Mouse (Mus musculus) lung, postnatal 36 days (tissue): ENCODE measurements at regions not wholly inside any gene's neighbourhood (a gene's known extent, or its start where the extent isn't known, plus 50 kb on each side); places are given as distances from the start of the nearest gene placed in this dataset.
A peak's percentile ranks its signal among the peaks of the same experiment; 100 is the strongest.

ENCODE experiments used
- DNase-seq: peaks from one replicate; pipeline ENCODE4 v3.0.0; 2022; ENCODE audit warnings: mixed read lengths

DNA sequence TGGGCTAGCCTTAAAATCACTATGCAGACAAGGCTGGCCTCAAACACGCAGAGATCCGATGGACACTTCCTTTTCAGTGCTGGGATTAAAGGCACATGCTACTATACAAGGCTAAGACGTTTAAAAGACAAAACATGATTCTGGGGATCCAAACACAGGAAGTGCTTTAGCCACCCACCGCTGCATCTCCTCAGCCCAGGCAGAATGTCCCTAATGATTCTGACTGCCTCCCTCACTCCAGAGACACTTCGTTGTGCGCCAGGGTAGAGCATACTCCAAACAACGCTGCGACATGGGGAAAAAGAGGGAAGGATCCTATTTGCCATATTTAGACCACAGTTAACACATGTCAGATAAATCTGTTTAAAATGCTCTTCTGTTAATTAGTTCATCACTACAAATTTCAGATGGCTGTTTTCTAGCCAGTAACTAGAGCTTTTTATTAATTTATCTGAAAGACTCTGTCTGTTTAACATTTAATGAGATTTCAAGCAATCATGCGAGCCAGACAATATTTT, 443.5 kb downstream of the Kif2b start:
- DNase-seq = no peak

DNA sequence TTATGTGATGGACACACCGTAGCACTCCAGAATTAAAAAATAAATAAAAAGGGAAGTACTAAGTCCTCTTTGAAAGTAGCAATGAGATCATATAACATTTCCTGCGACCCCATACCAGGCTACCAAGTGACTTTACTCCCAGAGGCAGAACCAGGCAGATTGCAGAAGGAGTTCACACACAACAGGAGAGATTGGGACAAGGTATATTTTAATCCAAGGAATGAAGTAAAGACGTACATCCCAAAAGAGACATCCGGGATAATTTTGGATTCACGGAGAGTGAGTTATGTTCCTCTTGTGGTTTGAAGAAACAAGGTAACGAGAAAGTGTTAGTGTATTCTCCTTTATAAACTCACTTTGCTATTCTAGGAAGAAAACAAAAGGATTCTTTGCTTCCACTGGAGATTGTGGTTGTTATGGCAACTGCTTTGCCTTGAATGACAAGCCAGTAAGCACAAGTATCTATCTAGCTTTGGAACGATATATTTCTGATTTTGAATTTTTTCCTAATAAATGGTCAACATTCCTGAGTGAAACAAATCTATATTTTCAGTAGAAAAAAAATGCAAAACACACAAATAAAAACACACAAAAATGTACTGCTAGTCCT, 444.5 kb downstream of the Kif2b start:
- no peak for DNase-seq

DNA sequence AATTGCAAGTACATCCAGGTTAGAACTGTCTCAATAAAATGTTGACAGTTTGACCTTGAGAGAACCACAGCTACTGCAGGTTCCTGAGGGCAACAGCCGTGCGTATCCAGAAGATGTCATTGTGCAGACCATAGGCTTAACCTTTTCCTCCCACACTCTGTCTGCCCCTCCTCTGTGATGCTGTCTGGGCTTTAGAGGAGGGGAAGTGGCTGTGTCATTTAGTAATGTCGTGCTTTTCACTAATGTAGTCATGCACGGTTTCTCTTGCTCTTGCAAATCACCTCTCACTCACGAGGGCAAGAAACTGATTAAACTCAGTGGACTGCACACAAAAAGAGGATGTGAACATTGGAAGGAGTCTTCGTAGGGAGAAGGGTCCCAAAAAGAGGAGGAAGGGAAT, 443.8 kb upstream of the Tom1l1 start:
- no peak for DNase-seq

DNA sequence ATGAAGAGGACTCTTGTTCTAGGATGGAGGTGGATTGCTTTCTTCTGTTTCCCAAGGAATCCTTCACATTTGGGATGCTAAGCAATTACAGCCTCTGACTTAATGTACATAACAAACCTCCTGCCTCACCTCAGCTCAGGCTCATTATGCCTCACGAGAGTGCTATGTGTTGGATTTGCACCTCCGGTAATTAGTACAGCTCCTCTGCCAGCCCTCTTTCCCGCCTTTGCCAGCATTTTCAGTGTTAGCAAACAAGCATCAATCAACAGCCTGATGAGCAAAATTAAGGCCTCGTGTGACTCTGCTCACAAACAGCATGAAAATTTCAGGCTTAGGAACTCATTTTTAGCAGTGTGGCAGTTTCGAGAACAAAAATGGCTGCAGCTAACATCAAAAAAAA, 410.0 kb upstream of the Tom1l1 start:
- no peak for DNase-seq

DNA sequence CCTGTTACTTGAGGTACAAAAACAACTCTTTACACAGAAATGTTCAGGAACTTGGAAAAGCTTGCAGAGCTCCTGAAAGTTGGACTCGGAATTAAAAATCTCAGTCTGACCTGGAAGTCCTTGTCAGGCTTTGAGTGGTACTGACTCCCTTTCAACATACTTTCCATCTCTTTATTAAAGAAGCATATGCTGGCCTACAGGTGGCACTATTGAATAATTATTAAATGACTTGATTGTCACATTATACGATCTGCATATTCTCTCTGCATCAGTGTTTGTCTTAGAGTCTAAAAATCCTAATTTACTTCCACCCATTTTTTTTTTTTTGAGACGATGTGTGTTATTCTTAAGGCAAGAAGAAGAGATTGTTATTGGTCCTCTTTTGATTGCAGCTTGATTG, 409.4 kb upstream of the Tom1l1 start:
- DNase-seq = no peak

DNA sequence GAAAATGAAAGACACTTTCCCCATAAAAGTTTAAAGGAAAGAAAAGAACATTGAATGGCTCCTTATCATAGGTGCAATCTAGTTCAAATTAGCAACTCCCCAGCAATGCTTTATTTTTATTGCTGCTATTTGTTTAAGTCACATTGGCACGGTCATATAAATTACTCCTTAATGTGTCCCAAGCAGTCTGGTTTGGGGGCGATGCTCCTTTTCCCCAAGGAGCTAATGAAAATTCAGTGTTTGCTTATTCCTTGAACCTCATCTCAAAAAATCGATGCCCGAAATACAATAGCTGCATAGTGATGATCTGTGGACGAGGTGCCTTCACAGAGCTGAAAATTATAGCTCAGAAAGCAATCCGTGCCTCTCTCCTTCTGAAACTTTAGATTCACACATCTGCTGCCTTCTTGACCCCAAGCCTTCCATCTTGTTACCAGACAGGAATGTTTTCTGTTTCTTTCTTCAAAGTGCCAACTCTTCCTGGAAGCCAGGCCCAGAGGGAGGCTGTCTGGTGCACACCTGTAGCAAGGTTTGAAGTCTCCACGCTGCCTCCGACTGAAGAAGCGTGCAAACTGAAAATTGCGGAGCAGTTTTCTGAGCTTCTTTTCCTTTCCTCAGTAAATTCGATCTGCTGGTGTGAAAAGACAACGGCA, 408.0 kb upstream of the Tom1l1 start:
- no peak for DNase-seq

DNA sequence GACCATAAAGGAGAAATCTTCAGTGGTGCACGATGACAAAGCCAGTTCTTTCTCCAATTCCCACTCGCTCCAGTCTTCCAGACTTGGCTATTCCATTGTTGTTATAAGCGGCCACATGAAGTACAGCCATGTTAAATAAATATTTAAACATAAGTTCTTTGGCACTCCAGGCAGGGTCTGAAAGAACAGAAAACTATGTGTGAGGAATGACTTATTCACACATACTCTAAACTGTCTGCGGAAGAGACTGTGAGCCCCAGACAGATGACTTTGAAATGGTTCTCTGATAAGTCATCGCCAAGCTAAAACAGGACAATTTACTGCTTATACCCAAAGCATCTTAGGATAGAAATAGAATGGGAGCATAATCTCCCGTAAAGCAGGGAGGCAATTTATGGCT, 377.2 kb upstream of the Tom1l1 start:
- DNase-seq = peak; percentile 1

DNA sequence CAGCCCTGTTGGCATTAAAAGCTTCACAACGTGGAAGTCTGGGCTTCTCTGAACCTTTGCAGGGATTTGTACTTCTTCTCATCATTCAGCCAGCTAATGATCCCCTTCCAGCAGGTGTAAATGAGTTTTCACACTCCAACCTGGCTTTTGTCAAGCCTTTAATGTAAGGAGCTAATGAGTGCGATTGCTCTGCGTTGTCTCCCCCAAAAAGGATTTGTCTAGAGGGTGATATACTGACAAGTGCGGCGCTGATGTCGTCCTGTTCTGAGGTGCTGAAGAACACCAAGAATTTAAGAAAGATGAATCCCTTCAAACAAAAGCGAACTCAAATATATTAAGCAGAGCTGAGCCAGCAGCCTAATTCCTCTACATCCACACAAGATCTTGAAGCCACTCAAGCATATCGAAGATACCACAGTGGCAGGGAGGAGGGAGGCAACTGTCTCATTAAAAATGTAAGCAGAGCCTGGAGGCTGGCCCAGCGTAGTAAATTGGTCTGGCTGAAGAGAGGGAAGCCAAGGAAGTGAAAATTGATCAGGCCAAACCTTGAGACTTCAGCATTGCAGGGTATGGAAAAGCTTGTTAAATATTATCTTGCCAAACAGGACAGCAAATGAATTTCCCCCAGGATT, 368.9 kb upstream of the Tom1l1 start:
- DNase-seq = no peak

DNA sequence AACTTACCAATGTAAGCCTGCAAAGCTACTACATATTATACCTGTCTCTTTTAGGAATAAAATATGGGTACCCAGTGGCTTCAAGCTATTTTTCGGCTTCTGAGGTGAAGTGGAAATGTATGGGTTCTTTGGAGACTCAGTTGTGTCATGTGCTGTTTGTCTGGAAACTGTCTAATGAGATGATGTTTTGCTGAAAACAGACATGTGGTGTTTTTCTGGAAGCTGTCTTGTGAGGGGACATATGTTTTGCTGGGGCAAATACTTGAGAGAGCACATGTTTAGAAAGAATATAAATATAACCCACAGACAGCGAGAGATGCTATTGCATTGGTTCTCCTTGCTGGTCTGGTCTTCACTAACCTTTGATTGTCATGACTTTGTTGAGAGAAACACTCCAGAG, 365.2 kb upstream of the Tom1l1 start:
- no peak for DNase-seq

DNA sequence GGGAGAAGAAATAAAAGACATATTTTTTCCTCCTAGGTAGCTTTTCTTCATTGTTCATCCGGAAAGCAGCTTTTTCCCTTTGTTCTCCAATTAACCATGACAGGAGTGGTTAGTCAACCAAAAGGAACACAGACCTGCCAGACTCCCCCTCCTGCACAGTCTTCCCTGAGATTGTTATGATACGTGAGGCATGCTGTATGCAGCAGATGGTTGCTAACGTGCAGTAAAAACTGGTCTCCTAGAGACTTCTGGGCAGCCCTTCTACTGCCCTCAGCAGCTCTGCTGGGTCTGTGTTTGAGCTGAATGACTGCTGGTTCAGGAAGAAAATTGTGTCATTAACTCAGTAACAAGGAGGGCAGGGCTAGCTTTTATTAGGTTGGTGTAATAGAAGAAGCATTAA, 363.5 kb upstream of the Tom1l1 start:
- DNase-seq = no peak

DNA sequence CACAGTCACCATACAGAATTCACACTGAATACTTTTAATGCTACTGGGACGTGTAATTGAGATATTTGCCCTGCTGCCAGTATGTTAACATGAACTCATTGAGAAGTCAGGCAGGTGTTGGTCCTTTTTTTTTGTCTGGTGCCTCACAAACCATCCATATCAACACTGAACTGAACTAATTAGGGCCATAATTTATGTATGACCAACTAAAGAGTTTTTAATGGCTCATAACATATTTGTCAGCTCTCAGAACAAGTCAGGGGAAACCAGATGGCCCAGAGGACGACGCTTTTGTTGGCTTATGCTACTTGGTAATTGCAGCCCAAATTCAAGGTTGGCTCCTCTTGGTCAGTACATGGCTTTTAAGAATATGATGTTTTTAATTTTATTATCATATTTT, 353.3 kb upstream of the Tom1l1 start:
- DNase-seq = no peak
